ENCODE assay signal across 12 mouse cellular contexts in genomic region chr6:123005591-123005990, GRCm38 (mm10). TPM values are rescaled to one million over a fixed set of nuclear protein-coding genes. Genes with fewer than 3 reads are reported as not detected.
A peak's percentile ranks its signal among the peaks of the same experiment; 100 is the strongest.
DNase-seq lines count a peak whose midpoint lies in the region; ATAC-seq lines count a peak whose summit lies in the region.
"Had no signal": no experiment of that assay in that cellular context is flagged by ENCODE, and none has a peak within 500 bp of the region (broad histone marks: within the 10 kb centered on the region; RNA-seq: fewer than 3 reads in every experiment).

No protein-coding gene starts in this region.

- no peaks in the 10 kb centered on the region for H3K4me1 ChIP-seq in stomach, embryonic 14.5 days (ENCODE audit: control insufficient read depth, insufficient read depth, low read length)
- H3K4me1 ChIP-seq: embryonic facial prominence, embryonic 15.5 days; megakaryocyte, embryonic 14.5 days had no signal

- no peaks in the 10 kb centered on the region for H3K9me3 ChIP-seq in stomach, embryonic 14.5 days (ENCODE audit: control insufficient read depth, low read depth, low read length)
- H3K9me3 ChIP-seq: embryonic facial prominence, embryonic 15.5 days; megakaryocyte, embryonic 14.5 days had no signal

- peak; percentile 3 for DNase-seq in kidney, postnatal 14 days
- no peak for DNase-seq in kidney, adult 9 months
- peak; percentile 1 for DNase-seq in ovary, postnatal 14 days (ENCODE audit: low spot score)
- no peak for DNase-seq in ovary, adult 18-20 months (ENCODE audit: low spot score)
- DNase-seq in adipocyte (ENCODE audit: low spot score), result peak; percentile 52
- no peak for DNase-seq in frontal cortex, postnatal 10 days (ENCODE audit: low spot score in 2 of 2)
- DNase-seq: cerebellum, adult 9-10 months; left cerebral cortex, postnatal 4 days had no signal

- H3K9ac ChIP-seq in stomach, embryonic 14.5 days (replicated peaks; ENCODE audit: low read depth, low read length), result no peak overlapping the region
- H3K9ac ChIP-seq: embryonic facial prominence, embryonic 15.5 days had no signal

- H3K4me2 ChIP-seq in stomach, embryonic 14.5 days (replicated peaks; ENCODE audit: low read depth, low read length), result no peak overlapping the region
- H3K4me2 ChIP-seq: embryonic facial prominence, embryonic 15.5 days had no signal

- H3K27me3 ChIP-seq in stomach, embryonic 14.5 days (ENCODE audit: control insufficient read depth, insufficient read depth, low read length), result no peaks in the 10 kb centered on the region
- H3K27me3 ChIP-seq: embryonic facial prominence, embryonic 15.5 days; megakaryocyte, embryonic 14.5 days had no signal

- 58% methylated on average over 1 of the region's 1 CpGs for WGBS in stomach, embryonic 14.5 days

- 0 out of 2 replicates have a peak, but pooled peaks have one; percentile 23 for ATAC-seq in stomach, embryonic 14.5 days (ENCODE audit: insufficient number of reproducible peaks, insufficient read depth, low FRiP score, low read depth)

- no peak overlapping the region for H3K4me3 ChIP-seq in stomach, embryonic 14.5 days (ENCODE audit: low read depth, low read length)
- H3K4me3 ChIP-seq: embryonic facial prominence, embryonic 15.5 days; megakaryocyte, embryonic 14.5 days had no signal

- no peaks in the 10 kb centered on the region for H3K36me3 ChIP-seq in stomach, embryonic 14.5 days (ENCODE audit: control insufficient read depth, insufficient read depth, low read length)
- H3K36me3 ChIP-seq: embryonic facial prominence, embryonic 15.5 days had no signal

- no peak overlapping the region for H3K27ac ChIP-seq in stomach, embryonic 14.5 days (ENCODE audit: low read length)
- H3K27ac ChIP-seq: embryonic facial prominence, embryonic 15.5 days had no signal

RNA-seq across cellular contexts. Expression of gene Clec4a4, which starts 15.4 kb away (rescaled TPM):
- not detected in 2 replicates for polyA plus RNA-seq in stomach, embryonic 14.5 days (2014; fragmentation: Nextera tagmentation; extraction: Ambion mirVana)
- polyA plus RNA-seq: embryonic facial prominence, embryonic 15.5 days; hindbrain, embryonic 11.5 days had no signal

RNA-seq across cellular contexts. Expression of gene Clec4b1, which starts 44.2 kb away (rescaled TPM):
- polyA plus RNA-seq in stomach, embryonic 14.5 days (2014; fragmentation: Nextera tagmentation; extraction: Ambion mirVana), result 0.39 TPM in 1 of 2 replicates, not detected in the other
- polyA plus RNA-seq: hindbrain, embryonic 11.5 days had no signal

RNA-seq across cellular contexts. Expression of gene Clec4a3, which starts 53.3 kb away (rescaled TPM):
- polyA plus RNA-seq in stomach, embryonic 14.5 days (2014; fragmentation: Nextera tagmentation; extraction: Ambion mirVana), result 2.6 and 4.2 TPM in 2 replicates

Comparison
In these comparisons a context has a peak if more than half of its experiments do, and no peak if none do; other contexts are left out.
1. DNase-seq: peak in kidney, postnatal 14 days (single experiment), ovary, postnatal 14 days (single experiment) and adipocyte (single experiment); none in kidney, adult 9 months (single experiment), ovary, adult 18-20 months (single experiment) and frontal cortex, postnatal 10 days (0 of 2).